Mouse (Mus musculus) left cerebral cortex, postnatal 36 days (tissue): Measurements from ENCODE around the gene Ssh2. TPM values are rescaled to one million over a fixed set of nuclear protein-coding genes. Genes with fewer than 3 reads are reported as not detected.

ENCODE experiments used
- DNase-seq, 2 experiments: peaks; one replicate each; pipeline ENCODE4 v3.0.0; 2021 to 2022; ENCODE audit warnings: low spot score in 2 of 2, mixed read lengths in 1 of 2
- intact Hi-C: fragments of 180-260 bp; cut with DNase I; formaldehyde crosslinking; loops from one replicate; pipeline ENCODE4 v1.15.1; 2025
- total RNA-seq, 2 experiments: library from RNA; stranded (reverse); gene quantifications; 2 replicates each; pipeline ENCODE4 v1.2.3; 2021

Gene Ssh2
- total RNA-seq, 2 experiments from 2014 or later = 27.9 to 41.6 TPM

DNA sequence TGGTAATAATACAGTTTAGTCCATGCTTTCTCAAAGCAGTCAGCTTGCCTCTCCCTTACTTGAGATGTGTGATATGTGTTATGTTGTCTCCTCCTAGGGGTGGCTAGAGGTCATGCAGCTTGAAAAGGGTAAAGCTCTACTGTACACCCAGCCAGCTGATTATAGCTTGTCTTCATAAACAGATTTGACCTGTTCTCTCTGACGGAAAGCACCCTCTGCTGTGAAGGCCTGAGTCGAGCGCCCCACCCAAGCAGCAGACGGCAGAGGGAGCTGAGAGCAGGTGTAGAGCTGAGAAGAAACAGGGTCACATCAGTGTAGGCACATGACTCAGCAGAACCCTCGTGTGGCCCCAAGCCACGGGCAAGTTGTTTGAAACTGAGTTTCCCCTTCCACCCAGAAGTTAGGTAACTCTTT is 230.5 kb downstream of the Ssh2 start:
- intact Hi-C loops = loop anchor here (5.0 to 10.0 kb wide), 2 partner anchors 129 to 232 kb away; partner anchors contain the start of gene Ssh2
- peak in 1 of 2 experiments; percentile 38 for DNase-seq

DNA sequence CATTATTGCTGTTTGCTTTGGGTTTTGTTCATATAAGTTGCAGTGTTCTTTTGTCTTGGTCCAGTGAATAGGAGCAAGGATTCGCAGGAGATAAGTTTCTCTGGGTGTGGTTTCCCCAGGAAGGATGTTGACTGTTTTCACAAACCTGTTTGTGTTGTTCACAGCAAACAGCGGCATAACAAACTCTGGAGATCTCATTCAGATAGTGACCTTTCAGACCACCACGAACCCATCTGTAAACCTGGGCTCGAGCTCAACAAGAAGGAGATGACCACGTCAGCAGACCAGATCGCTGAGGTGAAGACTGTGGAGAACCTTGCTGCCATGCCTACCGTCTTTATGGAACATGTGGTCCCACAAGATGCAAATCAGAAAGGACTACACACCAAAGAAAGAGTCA is 233.1 kb downstream of the Ssh2 start:
- intact Hi-C loops = loop anchor here (5.0 to 10.0 kb wide), 2 partner anchors 132 to 234 kb away; partner anchors contain the start of gene Ssh2

GRCm38 (mm10) chr11:77451670-77452069 is 235.6 kb downstream of the Ssh2 start:
- no peak for DNase-seq
- intact Hi-C loops = no loop called here

More for the DNA sequence above, 233.1 kb downstream of the Ssh2 start:
- no peak for DNase-seq

GRCm38 (mm10) chr11:77453388-77453787 is 237.3 kb downstream of the Ssh2 start:
- no peak for DNase-seq
- intact Hi-C loops = no loop called here

- DNase-seq = no peak
- intact Hi-C loops = no loop called here
Observed at GRCm38 (mm10) chr11:77455770-77456510, 239.9 kb downstream of the Ssh2 start.

GRCm38 (mm10) chr11:77456866-77457265 is 240.8 kb downstream of the Ssh2 start:
- intact Hi-C loops = no loop called here
- DNase-seq = no peak

GRCm38 (mm10) chr11:77461856-77462255 is 245.8 kb downstream of the Ssh2 start:
- intact Hi-C loops = loop anchor here (10.0 kb wide), 1 partner anchor 357 kb away; no protein-coding TSS in a partner anchor
- DNase-seq = no peak

GRCm38 (mm10) chr11:77462283-77463100 is 246.4 kb downstream of the Ssh2 start, which contains the start of gene Coro6:
Coro6 (plus strand) TSS chr11:77462411.
- DNase-seq = peak in 1 of 2 experiments; percentile 48
- intact Hi-C loops = loop anchor here (10.0 kb wide), 1 partner anchor 358 kb away; no protein-coding TSS in a partner anchor

DNA sequence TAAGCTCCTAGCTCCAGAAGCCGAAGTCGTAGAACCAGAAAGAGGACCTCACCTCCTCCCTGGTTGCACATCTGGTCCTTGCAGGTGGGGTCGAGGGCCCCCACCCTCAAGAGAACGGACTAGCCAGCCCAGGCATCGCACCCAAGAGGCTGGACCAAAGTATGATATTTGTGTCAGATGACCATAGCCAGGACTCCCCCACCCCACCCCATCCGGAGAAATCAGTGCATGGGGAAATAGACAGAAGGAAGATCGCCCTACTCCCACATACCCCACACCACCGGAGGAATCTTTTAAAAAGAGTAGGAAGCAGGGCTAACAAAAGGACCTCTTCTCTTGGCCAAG is 247.0 kb downstream of the Ssh2 start:
- no peak for DNase-seq
- intact Hi-C loops = loop anchor here (10.0 kb wide), 1 partner anchor 358 kb away; no protein-coding TSS in a partner anchor

DNA sequence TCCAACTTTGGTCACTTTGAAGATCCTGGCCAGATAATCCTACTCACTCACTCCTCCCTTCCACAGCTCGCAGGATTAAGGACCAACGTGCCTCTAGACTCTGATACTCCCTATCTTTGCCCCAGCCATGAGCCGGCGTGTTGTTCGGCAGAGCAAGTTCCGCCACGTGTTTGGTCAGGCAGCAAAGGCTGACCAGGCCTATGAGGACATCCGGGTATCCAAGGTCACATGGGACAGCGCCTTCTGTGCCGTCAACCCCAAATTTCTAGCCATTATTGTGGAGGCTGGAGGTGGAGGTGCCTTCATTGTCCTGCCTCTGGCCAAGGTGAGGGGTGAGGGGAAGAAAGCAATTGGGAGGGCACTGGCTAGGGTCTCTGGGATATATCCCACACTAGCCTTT is 247.7 kb downstream of the Ssh2 start:
- no peak for DNase-seq
- intact Hi-C loops = loop anchor here (10.0 kb wide), 1 partner anchor 359 kb away; no protein-coding TSS in a partner anchor

GRCm38 (mm10) chr11:77464684-77465083 is 248.6 kb downstream of the Ssh2 start:
- DNase-seq = no peak
- intact Hi-C loops = loop anchor here (10.0 kb wide), 1 partner anchor 360 kb away; no protein-coding TSS in a partner anchor

- no peak for DNase-seq
- intact Hi-C loops = loop anchor here (10.0 kb wide), 1 partner anchor 360 kb away; no protein-coding TSS in a partner anchor
Observed at GRCm38 (mm10) chr11:77465111-77465510, 249.0 kb downstream of the Ssh2 start.

GRCm38 (mm10) chr11:77466544-77466943 is 250.5 kb downstream of the Ssh2 start:
- intact Hi-C loops = loop anchor here (10.0 kb wide), 1 partner anchor 362 kb away; no protein-coding TSS in a partner anchor
- DNase-seq = no peak

DNA sequence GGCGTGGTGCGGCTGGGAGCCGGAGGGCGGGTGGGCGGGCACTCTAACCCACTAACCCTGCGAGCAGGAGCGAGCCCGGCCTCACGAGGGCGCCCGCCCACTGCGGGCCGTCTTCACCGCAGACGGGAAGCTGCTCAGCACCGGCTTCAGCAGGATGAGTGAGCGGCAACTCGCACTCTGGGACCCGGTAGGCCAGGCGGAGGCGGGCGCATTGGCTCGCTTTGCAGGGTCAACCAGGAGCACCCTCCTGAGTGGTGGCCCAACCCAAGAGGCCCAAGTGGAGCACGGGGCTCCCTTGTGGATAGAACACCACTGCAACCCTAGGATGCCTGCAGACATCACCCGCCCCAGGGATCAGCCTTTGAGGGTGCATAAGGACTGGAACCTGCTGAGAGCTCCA is 251.1 kb downstream of the Ssh2 start:
- intact Hi-C loops = loop anchor here (10.0 kb wide), 1 partner anchor 362 kb away; no protein-coding TSS in a partner anchor
- peak in 1 of 2 experiments; percentile 68 for DNase-seq

- DNase-seq = peak; percentile 70 to 79
- intact Hi-C loops = loop anchor here (10.0 kb wide), 1 partner anchor 363 kb away; no protein-coding TSS in a partner anchor
Observed at GRCm38 (mm10) chr11:77467784-77468183, 251.7 kb downstream of the Ssh2 start.

- DNase-seq = no peak
- intact Hi-C loops = loop anchor here (10.0 kb wide), 1 partner anchor 364 kb away; no protein-coding TSS in a partner anchor
Observed at GRCm38 (mm10) chr11:77468397-77468796, 252.3 kb downstream of the Ssh2 start.

GRCm38 (mm10) chr11:77471407-77471806 is 255.3 kb downstream of the Ssh2 start:
- DNase-seq = no peak
- intact Hi-C loops = no loop called here

- no peak for DNase-seq
- intact Hi-C loops = no loop called here
Observed at GRCm38 (mm10) chr11:77472775-77473174, 256.7 kb downstream of the Ssh2 start.

- no peak for DNase-seq
- intact Hi-C loops = no loop called here
Observed at GRCm38 (mm10) chr11:77476216-77476615, 260.1 kb downstream of the Ssh2 start.

DNA sequence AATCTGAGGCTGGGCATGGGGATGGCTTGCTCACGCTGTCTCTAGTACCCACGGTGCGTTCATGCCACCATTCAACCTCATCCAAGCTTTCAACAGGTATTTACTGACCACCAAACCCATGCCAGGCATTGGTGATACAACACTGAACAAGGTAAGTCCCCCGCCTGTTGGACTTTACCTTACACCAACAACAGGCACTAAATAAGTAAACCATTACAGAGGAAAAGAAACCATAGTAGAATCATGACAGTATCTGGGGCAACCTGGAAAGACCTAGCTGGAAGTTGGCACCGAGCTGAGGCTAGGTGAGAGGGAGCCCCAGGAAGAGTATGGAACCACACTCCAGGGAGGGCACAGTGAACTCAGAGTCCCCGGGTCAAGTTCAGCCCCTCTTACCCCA is 260.8 kb downstream of the Ssh2 start:
- intact Hi-C loops = no loop called here
- no peak for DNase-seq
